Mouse (Mus musculus): Measurements from ENCODE around the gene Adam11.

Gene Adam11

DNA sequence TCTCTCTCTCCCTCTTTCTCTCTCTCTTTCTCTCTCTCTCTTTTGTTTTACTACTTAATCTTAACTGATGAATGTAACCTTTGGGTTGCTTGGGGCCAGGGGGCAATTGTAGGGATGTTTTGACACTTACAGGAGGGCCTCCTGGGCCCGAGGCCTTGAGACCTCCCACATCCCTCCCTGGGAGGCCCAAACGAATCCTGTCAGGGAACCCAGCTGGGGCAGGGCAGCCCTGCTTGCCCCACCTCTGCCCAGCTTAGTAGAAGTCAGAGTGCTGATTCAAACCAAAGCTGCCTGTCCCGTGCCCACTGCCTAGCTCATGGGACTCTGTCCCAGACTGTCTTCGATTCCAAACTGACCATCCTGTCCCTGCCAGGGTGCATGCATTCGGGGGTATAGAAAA lies 17.4 kb downstream of the Adam11 start:
- no peak for DNase-seq (ENCODE audit: low read depth, low spot score)

DNA sequence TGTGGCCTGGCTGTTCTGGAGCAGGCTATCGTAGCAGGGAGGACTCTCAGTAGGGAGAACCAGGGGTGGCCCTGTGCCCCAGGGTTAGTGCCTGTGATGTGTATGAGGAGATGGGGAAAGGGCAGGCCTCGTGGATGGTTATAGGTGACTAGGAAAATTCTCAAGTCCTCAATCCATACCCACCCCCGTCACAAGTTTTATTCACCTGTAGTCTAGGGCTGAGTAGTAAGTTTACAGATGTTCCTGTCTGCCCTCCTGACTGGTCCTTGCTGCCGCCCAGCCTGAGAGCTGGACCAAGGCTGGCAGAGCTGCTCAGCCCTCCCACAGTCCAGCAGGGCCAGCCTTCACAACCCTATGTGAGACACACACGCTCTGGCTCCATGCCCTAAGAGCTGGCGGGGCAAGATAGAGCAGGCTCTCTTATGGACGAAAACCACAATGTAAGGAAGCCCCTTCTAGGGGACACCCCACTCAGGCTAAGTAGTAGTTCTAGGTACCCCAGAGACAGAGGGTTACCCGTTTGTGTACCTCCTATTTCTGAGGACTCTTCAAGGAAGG lies 17.9 kb downstream of the Adam11 start:
- no peak for DNase-seq (ENCODE audit: low read depth, low spot score)

DNA sequence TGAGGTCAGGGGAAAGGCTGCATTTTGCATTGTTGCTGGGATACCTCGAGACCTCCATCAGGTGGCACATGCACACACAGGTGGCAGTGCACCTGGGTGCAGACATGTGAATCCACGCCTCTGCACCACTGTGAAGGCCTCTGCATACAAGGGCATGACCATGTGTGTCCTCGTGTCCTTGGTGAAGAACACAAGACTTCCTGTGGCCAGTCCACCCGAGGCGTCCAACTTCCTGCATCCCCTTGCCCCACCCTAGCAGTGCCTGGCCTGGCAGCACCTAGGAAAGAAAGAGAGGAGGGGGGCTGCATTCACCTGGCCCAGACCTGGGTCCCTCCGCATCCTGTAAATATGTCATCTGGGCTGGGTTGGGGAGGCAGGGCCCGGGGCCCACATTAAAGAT lies 18.6 kb downstream of the Adam11 start:
- no peak for DNase-seq (ENCODE audit: low read depth, low spot score)

DNA sequence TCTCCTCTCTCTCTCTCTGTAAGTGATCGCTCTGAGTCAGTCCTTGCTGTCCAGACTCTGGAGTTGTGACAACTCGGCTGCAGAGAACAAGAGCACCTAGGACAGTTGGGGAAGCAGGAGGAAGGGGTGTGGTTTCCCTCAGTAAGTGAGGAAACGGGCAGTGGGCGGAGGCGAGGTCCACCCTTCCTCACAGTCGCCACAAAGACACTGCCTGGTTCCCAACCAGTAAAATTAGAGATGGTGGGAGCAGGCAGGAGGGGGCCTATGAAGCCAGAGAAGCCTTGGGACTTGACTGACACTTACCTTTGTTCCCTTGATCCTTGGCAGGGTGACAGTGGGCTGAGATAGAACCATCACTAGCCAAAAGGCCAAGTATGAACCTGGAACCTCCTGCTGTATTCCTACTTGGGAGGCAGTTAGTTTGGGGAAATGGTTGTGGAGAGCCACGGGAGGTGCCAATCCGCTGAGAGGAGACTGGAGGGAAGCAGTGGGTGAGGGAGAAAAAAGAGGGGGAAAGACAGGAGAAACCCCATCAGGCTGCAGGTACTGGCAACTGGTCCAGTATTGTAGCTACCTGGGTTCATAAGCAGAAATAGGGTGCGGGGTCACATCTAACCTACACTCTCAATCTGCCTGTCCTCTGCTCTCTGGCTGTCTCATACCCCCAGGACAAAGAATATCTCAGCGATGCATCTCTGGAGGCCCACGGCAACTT lies 19.2 kb downstream of the Adam11 start:
- DNase-seq (ENCODE audit: low read depth, low spot score): no peak

DNA sequence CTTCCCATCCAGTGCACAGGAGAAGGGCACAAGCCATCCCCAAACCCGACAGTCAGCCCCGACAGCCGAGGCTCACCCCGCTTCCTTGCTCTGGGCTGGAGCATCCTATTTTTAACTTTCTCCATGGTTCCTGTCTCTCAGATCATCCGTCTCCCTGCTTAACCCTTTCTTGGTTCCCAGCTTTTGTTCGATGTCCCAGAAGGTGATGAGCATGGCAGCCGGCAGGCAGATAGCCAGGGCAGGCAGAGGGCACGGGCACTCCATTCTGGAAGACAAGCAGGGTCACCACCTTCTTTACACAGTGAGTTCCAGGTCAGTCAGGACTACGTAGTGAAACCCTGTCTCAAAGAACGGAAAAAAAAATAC lies 19.7 kb downstream of the Adam11 start:
- no peak for DNase-seq (ENCODE audit: low read depth, low spot score)

DNA sequence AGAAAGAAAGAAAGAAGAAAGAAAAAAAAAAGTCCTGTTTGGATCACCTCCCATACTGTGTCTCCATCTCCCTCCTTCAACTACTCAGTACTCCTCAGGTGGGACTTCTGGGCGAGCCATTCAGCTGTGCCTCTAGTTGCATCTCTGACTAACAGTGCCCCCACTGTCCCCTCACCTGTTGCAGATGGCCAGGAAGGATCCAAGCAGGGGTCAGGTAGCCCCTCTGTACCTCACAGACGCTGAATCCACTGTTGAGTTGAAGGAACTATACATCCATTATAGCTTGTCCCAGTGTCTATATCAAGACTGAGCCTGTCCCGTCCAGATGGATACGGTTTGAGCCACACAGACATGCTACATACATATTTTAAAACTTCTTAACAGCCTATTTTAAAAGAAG lies 20.3 kb downstream of the Adam11 start:
- no peak for DNase-seq (ENCODE audit: low read depth, low spot score)

DNA sequence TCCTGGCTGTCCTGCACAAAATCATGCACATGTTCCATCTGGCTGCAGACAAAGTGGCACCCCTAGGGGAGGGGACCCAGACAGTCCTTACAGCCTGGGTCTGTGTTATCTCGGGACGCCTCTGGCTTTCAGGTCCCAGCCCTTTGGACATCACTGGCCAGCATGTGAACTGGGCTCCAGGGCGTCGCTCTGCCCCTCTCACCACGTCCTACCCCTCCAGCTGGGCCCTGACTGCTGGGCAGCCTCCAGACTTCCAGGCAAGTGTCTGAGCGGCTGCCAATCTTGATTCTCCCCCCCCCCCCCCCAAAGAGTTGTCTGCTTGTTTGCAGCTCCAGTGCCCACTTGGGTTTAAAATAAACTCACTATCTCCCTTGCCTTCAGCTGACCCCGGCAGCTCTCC lies 22.2 kb downstream of the Adam11 start:
- DNase-seq (ENCODE audit: low read depth, low spot score): no peak

DNA sequence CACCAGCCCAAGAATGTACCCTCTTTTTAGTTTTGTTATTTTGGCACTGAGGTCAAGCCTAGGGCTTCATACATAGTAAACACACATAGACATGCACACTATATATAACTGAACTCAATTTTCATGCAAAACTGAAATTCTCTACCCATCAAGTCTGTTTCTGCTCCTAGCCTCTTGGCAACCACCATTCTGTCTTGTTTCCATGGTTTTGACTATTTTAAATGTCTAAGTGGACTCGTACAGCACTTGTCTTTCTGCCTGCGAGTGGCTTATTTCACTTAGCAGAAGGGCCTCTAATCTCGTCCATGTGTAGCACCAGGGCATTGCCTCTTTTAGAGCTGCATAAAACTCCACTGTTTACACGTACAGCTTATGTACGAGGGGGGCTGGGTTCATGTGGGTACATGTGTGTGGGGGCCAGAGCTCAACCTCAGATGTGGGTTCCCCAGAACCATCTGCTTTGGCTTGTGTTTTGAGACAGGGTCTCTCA lies 26.5 kb downstream of the Adam11 start:
- no peak for DNase-seq (ENCODE audit: low read depth, low spot score)

DNA sequence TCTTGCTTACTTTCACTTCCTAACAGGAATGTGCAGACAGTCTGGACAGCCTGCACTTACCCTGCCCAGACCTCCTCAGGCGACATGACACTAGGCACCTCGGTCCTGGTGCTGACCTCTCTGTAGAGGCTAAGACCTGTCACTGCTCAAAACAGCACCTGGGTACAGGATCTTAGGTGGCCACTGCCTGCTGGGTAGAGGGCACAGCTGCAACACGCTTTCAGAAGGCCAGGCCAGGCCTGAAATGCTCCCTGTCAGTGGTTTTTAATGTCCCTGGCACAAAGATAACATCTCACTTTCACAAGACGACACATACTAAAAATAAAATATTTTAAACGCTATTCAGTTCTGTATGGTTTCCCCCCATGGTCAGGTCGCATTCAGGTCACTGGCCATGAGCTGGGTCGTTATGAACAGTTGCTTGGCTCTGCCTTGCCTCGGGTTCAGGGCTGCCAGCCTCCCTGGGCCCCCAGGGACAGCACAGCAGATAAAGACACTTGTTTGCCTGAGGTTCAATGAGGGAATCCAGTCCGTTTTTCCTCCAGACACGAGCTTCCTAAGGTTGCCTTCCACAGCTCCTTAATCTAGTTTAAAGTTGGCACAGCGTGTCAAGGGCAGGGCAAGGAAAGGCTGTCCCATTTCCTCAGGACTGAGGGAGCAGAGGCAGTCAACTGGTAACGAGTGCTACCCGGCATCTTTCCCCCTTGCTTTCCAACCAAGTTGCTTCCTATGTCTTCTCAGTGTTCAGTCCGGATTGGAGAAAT lies 30.6 kb downstream of the Adam11 start:
- no peak for DNase-seq (ENCODE audit: low read depth, low spot score)

DNA sequence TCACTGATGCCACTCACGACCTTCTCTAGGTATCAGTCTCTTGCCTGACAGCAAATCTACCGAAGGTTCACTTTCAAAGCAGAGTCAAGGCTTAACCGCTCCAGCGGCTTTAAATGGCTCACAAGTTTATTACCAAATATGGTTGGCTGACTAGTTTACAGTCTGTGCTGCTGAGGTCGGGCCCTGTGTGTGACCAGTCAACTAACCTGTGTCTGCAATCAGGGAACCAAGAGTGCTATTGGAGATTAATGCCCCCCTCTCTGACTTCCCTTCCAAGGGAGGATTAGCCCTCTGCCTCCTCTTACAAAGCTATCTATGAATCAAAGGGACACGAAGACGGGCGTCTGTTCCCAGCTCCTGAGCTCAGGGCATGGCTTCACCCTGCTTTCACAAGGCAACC lies 32.9 kb downstream of the Adam11 start:
- DNase-seq (ENCODE audit: low read depth, low spot score): no peak

DNA sequence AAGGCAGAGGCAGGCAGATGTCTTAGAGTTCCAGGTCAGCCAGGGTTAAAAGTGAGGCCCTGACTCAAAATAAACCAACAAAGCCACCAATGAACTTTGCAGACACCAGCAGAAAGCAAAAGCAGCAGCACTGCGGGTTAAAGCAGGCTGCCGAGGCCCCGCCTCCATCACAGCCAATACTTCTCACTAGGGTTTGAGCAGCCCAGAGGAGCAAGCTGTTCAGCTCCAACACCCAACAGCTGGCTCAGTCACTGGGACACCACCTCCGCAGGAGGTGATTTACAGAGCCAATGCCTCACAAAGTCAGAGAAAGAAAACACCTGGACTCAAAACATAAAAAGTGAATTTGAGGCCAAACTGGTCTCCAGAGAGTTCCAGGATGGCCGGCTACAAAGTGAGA lies 42.2 kb downstream of the Adam11 start:
- DNase-seq (ENCODE audit: low read depth, low spot score): no peak

DNA sequence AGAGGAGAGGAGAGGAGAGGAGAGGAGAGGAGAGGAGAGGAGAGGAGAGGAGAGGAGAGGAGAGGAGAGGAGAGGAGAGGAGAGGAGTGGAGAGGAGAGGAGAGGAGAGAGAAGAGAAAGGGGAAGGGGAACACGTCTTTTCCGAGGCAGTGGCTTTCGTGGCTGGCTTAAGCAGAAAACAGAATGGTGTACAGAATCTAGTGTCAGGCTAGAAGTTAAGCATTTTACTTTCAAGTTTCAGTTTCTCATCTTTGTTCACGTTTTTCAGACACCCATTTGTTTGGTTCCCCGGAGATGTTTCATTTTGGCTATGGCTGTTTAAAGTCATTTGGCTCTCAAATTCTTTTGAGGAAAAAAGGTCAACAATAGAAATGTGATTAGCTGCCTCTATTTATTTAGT lies 47.0 kb downstream of the Adam11 start:
- no peak for DNase-seq (ENCODE audit: low read depth, low spot score)

DNA sequence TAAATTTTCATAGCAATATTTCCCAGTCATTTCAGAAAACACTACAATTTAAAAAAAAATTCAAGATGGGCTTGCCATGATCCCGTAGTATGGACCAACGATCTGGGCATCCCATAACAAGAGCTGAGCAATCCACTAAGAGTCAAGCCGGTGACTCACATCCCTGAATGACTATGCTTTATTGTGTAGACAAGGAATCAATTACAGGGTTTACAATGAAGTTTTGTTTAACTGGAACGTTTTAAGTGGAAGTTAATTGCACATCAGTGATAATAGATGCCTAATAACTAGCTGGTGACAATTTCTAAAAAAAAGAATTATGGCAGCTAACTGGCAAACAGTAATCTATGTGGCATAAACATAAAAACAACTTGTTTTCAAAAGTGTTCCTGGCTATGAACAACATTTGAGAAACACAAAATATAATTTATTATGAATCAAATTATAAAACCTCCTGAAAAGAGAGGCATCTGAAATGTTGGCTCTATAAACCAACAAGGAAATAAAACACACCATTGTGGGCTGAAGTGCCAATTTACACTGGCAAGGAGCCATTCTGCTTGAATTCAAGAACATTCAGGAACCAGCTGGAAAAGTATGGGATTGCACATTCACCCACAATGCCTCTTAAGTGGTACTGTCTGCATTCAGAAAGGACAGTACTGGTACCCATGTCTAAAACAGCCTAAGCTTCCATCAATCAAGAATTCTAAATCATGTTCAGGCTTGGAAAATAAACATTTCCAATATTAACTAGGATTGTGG lies 49.7 kb downstream of the Adam11 start:
- DNase-seq (ENCODE audit: low read depth, low spot score): no peak

DNA sequence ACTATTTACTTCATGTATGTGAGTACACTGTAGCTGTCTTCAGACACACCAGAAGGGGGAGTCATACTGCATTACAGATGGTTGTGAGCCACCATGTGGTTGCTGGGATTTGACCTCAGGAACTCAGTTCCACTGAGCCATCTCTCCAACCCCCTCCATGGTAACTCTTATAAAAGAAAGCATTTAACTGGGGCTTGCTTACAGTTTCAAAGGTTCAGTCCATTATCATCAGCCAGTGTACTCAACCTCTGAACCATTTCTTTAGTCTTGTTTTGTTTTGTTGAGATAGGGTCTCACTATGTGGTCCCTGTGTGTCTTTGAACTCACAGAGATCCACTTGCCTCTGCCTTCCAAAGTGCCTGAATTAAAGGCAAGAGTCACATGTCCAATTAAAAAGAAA lies 53.6 kb downstream of the Adam11 start:
- DNase-seq (ENCODE audit: low read depth, low spot score): no peak

DNA sequence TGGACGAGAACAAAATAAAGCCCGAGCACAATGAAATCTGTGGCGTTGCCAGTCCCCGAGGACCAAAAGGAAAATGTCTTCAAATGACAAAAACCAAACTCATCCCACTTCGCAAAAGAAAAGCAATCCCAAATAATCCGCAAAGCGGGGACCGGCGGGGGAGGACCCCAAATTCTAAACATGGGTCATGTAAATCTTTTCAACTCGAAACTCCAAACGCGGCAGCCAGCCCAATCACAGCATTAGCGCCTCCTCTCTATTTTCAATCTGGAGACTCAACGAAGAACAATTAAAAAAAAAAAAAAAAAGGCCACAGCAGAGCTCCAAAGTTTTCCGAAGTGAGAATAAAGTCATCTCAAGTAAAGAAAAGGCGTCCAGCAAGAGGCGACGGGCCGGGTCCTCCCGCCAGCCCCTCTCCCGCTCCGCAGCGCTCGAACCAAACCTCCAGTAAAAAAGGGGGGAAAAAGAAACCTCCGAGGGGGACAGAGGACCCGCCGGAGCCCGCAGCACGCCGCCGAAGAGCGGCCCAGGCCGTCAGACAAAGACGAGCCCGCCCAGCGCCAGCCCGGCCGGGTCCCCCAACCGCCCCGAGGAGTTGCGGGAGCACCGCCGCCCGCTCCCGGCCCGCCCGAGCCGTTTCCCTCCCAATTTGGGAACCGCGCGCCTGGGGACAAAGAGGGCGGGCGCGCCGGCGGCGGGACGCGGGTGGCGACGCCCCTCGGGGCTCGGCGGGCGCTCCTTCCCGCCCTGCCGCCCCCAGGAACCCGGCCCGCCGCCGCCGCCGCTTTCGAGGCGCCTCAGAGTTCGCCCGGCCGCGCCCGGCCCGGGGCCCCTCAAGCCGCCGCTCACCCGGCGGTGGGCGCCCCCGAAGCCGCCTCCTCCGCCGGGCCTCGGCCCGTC lies 57.1 kb downstream of the Adam11 start:
- DNase-seq (ENCODE audit: low read depth, low spot score): peak; percentile 20

DNA sequence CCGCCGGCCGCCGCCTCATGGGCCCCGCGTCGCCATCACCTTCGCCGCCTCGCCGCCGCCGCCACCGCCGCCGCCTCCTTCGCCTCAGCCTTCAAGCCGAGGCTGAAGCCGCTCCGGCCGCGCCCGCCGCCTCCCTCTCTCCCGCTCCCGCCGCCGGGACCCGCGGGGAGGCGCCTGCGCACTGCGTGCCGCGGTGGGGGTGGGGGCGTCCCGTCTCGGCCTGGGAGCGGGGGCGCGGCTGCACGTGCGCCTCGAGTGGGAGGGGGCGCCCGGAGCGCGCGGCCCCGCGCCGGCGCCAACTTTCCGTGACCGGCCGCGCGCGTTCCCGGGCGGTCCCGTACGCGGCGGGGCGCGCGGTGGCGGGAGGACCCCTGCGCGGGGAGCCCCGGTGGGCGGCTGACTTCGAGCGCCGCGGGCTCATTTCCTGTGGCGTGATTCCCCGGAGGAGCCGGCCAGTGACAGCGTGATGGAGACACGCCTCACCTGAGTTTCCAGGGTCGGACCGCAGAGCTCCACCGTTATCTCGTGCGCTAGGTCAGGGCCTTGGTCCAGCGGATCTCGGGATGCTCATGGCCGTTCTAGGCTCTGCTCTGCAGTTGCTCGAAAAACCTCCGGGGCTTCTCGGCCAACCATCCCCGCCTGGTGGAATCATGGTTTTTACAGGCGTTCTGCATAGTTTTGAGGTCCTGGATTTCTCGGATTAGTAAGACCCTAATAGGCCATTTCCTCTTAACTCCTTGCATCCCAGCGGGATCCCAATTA lies 58.0 kb downstream of the Adam11 start, which contains the start of gene Gjc1:
Gene Gjc1 (minus strand): TSS at position 680 of the 762 bp plus-strand sequence.
- DNase-seq (ENCODE audit: low read depth, low spot score): peak; percentile 24

DNA sequence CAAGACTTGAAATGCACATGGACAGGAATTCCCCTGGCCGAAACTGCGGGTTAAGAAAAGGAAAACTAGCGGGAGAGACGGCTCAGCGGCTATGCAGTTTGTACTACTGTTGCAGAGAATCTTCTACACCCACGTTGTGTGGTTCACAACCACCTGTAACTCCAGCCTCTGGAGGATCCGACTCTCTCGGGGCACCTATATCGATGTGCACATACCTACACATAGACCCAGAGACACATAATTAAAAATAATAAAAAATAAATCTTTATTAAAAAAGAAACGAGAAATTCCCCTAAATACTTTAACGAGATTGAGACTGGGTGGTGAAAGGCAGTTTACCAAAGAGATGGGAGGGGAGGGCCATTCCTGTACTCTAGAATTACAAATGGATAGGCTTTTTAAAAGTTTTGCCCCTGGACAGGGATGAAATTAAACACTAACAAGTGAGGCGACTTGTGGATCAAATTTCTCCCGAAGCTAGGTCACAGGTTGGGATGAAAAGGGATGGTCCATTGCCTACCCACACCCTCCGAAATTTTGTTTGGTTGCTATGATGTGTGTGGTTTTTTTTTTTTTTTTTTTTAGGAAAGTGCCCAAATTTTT lies 58.6 kb downstream of the Adam11 start:
- no peak for DNase-seq (ENCODE audit: low read depth, low spot score)

DNA sequence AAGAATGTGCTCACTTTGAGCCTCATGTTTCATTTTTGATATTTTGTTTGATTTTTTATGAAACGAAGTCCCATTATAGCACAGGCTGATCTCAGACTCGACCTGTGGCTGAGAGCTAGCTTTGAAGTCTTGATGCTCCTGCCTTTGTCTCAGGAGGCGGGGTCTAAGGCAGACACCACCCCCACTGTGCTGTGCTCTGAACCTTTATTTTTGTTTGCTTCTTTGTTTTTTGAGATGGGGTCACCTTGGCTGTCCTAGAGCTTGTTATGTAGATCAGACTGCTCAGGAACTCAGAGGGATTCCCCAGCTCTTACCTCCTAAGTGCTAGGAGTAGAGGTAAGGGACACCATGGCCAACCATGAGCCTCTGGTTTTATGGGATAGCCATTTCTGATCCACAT lies 59.2 kb downstream of the Adam11 start:
- DNase-seq (ENCODE audit: low read depth, low spot score): no peak

DNA sequence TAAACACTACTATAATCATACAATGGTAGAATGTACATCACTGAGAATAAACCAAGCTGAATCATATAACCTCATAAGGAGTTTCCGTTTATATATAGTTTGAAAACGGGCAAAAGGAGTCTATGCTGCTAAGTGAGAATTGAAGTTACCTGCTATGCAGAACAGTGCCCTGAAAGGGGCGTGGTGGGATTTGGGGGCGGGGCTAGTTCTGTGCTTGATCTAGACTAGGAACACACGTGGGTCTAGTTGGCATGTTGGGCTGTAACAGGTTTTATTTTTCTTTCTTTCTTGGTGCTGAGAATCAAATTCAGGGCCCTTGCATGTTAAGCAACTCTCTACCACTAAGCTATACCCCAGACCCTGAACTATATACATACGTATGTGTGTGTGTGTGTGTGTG lies 60.0 kb downstream of the Adam11 start:
- DNase-seq (ENCODE audit: low read depth, low spot score): peak; percentile 21

DNA sequence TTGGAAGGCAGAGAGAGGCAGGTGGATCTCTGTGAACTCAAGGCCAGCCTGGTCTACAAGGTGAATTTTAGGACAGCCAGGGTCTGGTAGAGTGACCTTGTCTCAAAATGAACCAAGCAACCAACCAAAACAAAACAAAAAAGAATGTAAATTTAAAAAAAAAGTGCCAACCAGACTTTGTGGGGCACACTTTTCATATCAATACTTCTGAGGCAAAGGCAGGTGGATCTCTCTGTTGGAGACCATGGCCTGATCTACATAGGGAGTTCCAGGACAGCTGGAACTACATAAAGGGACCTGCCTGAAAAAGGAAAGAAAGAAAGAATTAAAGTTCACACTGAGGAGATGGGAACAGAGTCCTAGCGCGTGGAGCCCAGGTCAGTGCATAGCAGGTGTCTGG lies 65.2 kb downstream of the Adam11 start:
- DNase-seq (ENCODE audit: low read depth, low spot score): no peak

Data from CD4-positive helper T cell, adult 2 months (primary cell).